Mouse (Mus musculus) C2C12 (cell line): ENCODE data around the gene Fam45a. TPM values are rescaled to one million over a fixed set of nuclear protein-coding genes. Genes with fewer than 3 reads are reported as not detected.
A peak's percentile ranks its signal among the peaks of the same experiment; 100 is the strongest.

Source experiments
- H3K27me3 ChIP-seq: one replicate; pipeline ENCODE4 v1.6.1; 2011; ENCODE audit not compliant: control insufficient read depth, insufficient read depth, insufficient read length
- H3K36me3 ChIP-seq: one replicate; pipeline ENCODE4 v1.6.1; 2011; ENCODE audit not compliant: control insufficient read depth, insufficient read depth
- H3K4me3 ChIP-seq: one replicate; pipeline ENCODE4 v1.5.1; 2011; ENCODE audit warnings: mild to moderate bottlenecking, control low read depth; ENCODE audit not compliant: poor library complexity, insufficient read depth, severe bottlenecking
- H3K79me2 ChIP-seq: one replicate; pipeline ENCODE4 v1.6.1; 2011; ENCODE audit not compliant: control insufficient read depth, insufficient read depth
- H3K79me3 ChIP-seq: one replicate; pipeline ENCODE4 v1.6.1; 2011; ENCODE audit warnings: low read depth, control low read depth
- H3ac ChIP-seq: one replicate; pipeline ENCODE3; 2011; ENCODE audit warnings: low read depth; ENCODE audit not compliant: control insufficient read depth, insufficient read length
- CEBPB ChIP-seq: IDR thresholded peaks from one replicate; pipeline ENCODE4 v1.6.1; 2011; ENCODE audit warnings: low read depth, mild to moderate bottlenecking, control low read depth, moderate library complexity
- CTCF ChIP-seq: IDR thresholded peaks from one replicate; pipeline ENCODE4 v1.5.1; 2011; ENCODE audit not compliant: control insufficient read depth, insufficient read depth, insufficient read length
- FOSL1 ChIP-seq: IDR thresholded peaks from one replicate; pipeline ENCODE4 v1.8.0; 2011; ENCODE audit warnings: mild to moderate bottlenecking, low read length; ENCODE audit not compliant: poor library complexity, insufficient read depth, severe bottlenecking
- MAX ChIP-seq: IDR thresholded peaks from one replicate; pipeline ENCODE4 v1.6.1; 2011; ENCODE audit warnings: mild to moderate bottlenecking, control low read depth
- MYOD1 ChIP-seq: IDR thresholded peaks from one replicate; pipeline ENCODE4 v1.6.1; 2011; ENCODE audit warnings: low read depth; ENCODE audit not compliant: control insufficient read depth, insufficient read length
- MYOG ChIP-seq: IDR thresholded peaks from one replicate; pipeline ENCODE4 v1.6.1; 2011; ENCODE audit not compliant: control insufficient read depth, insufficient read length; ENCODE audit errors: extremely low read depth
- USF1 ChIP-seq: IDR thresholded peaks from one replicate; pipeline ENCODE4 v1.6.1; 2011; ENCODE audit warnings: low read depth, mild to moderate bottlenecking, control low read depth, moderate library complexity
- long read RNA-seq, 2 experiments: library from polyadenylated mRNA; unstranded; transcript quantifications; one replicate each; pipeline ENCODE4 v2.0.0; 2019 to 2020
- polyA plus RNA-seq: library from polyadenylated mRNA; unstranded; fragments of >200 nt; fragmentation: generic; extraction: Trizol; gene quantifications from one replicate; pipeline ENCODE4 v1.2.1, GENCODE M21; 2012; ENCODE audit warnings: missing spikeins

The Fam45a gene
- 8.5 TPM for polyA plus RNA-seq
- long read RNA-seq, experiment 1, transcript Fam45a-201 (9 exons, 2,307 nt) = major isoform, 26 of 38 reads
- long read RNA-seq, experiment 1, partial matches to known transcripts = 6 of 38 reads
- long read RNA-seq, experiment 1, other reads (novel, unspliced or antisense) = 4 of 38 reads
- long read RNA-seq, experiment 2, transcript Fam45a-201 (9 exons, 2,307 nt) = major isoform, 128 of 168 reads
- long read RNA-seq, experiment 2, partial matches to known transcripts = 4 of 168 reads
- long read RNA-seq, experiment 2, other reads (novel, unspliced or antisense) = 33 of 168 reads

DNA sequence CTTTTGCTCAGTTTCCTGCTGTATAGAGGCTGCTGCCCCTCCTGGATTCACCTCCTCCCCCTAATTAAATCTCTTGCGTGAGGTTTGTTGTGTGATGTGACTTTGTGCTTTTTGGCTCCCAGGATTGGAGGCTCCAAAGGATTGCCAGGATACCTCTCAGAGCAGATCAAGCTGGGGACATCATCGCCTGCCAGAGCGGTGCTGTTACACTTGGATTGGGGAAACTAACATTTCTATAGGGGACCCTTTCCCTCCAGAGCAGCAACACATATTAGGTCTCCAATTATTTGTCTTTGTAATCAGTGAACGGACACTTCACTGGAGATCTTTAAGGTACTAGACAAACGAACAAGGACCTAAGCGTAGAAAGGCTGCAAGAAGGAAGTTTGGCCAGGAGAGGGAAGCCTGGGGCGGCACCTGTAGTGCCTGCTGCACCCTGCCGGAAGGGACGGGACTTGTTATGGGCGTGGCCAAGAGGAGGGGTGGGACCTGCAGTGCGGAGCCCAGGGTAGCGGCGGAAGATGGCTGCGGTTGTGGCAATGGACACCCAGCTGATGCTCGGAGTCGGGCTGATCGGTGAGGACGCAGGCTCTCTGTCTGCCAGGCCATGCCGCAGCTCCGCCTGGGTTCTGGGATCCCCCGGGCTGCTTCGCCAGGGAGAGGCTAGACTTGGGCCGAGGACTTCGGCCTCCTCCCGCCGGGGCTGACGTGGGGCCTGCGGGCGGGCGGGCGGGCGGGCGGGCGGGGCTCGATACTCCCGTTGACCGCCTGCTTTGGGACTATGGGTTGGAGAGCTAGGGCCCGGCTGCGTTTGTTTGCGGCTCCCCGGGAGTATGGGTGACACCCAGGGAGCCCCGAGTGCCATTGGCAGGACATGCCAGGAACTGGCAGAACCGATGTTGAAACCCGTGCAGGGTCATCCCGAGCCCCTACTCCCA, at the start of gene Fam45a:
Gene Fam45a (plus strand): TSS at position 488 of the 938 bp plus-strand sequence.
- Histone ChIP-seq H3K79me3 (peaks cover 6% of the 10 kb centered on the region), H3K4me3 (peak within 1 kb of the TSS; percentile 56), H3K79me2 (peaks cover 15% of the 10 kb centered on the region), H3K27me3 (no peaks in the 10 kb centered on the region), H3ac (peak within 1 kb of the TSS; percentile 67), H3K36me3 (no peaks in the 10 kb centered on the region)
- TF ChIP-seq CTCF (peak; percentile 63), MAX (peak; percentile 61), USF1 (no peak), CEBPB (no peak)

DNA sequence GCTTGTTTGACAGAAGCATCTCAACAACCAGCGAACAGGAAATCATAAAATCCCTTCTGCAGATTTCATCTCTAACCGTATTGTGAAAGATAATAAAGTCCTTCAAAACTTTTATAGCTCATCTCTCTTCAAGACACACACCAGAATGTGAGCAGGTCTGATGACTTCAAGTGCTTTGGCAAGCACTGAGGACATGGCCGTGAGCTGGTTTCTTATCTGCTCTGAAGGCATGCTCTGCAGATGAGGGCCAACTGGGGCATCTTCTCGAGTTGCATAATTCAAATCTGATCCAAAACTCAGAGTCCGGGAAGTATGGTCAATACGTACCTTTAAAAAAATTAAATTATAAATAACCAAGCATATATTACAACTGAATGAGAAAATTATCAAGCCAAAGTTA, 38.0 kb upstream of the Fam45a start:
- no peak overlapping the region for H3ac ChIP-seq
- H3K36me3 ChIP-seq = peaks cover 100% of the 10 kb centered on the region
- no peaks in the 10 kb centered on the region for H3K27me3 ChIP-seq
- peaks cover 47% of the 10 kb centered on the region for H3K79me3 ChIP-seq
- H3K79me2 ChIP-seq = peaks cover 87% of the 10 kb centered on the region
- TF ChIP-seq MYOD1 = no peak
- no peak for TF ChIP-seq MAX
- no peak overlapping the region for H3K4me3 ChIP-seq

DNA sequence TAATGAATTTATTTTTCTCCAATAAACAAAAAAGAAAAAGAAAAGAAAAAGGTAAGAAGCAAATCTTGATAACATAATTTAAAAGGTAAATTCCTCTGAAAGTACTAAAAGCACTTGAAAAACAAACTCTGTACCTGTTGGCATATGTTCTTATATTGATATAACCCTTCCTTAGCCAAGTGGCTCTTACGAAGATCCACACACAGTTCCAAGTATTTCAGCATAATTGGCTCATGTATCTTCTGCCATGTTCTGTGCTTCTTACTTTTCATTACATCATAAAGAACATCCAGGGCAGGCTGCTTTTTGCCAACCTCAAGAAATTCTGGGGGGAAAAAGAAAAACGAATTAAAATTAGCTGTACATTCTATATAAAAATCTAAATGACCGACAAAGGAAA, 29.4 kb upstream of the Fam45a start:
- H3ac ChIP-seq = no peak overlapping the region
- peaks cover 98% of the 10 kb centered on the region for H3K79me2 ChIP-seq
- no peak overlapping the region for H3K4me3 ChIP-seq
- TF ChIP-seq CTCF (no peak), MAX (no peak), CEBPB (no peak)
- peaks cover 95% of the 10 kb centered on the region for H3K79me3 ChIP-seq
- no peaks in the 10 kb centered on the region for H3K27me3 ChIP-seq
- peaks cover 94% of the 10 kb centered on the region for H3K36me3 ChIP-seq

DNA sequence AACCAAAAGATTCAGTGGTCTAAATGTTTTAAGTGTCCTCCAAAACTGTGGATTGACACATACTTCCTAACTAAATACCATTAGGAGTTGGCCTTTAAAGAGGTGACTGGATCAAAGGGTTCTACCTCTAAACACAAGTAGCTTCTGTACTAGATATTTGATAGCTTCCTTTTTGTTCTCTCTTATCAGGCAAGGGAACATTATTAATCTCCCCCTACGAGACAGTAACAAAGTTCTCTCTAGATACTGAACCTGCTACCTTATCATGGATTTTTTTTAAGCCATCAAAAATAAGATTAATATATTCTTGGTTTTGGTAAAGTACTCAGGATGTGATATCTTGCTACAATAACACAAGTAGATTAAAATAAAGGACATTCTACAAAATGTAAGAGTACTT, 26.7 kb upstream of the Fam45a start:
- no peaks in the 10 kb centered on the region for H3K27me3 ChIP-seq
- H3K79me2 ChIP-seq = peaks cover 100% of the 10 kb centered on the region
- TF ChIP-seq MAX = no peak
- TF ChIP-seq MYOD1 = no peak
- TF ChIP-seq CEBPB = no peak
- TF ChIP-seq CTCF = no peak
- H3K36me3 ChIP-seq = peaks cover 85% of the 10 kb centered on the region
- H3K4me3 ChIP-seq = no peak overlapping the region
- H3K79me3 ChIP-seq = peaks cover 100% of the 10 kb centered on the region
- no peak overlapping the region for H3ac ChIP-seq

DNA sequence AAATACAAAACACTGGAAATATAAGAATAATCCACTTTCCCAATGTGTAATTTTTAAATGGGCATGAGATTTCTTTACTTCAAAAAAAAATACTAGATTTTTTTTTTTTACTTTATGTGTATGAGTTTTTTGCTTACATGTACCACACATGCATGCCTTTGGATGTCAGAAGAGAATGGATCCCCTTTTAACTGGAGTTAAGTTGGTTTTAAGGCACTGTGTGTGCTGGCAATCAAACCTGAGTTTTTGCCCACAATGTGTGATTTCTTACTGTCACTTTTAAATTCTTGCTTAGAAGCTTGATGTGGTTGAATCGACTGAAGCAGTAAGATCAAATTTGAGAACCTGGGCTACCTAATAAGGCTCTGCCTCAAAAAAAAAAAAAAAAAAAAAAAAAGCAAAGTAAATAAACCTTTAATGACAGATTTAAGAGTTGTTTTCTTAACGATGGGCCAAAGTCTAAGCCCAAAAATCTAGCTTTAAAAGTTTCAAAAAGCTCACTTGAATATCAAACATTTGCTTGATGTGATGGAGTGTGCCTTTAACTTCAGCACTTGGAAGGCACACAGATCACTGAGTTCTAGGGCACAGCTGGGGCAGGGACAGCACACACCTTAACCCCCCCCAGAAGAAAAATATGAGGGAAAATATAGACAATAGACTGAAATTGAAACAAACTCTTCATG, 23.8 kb upstream of the Fam45a start:
- Histone ChIP-seq H3K79me3 (peaks cover 79% of the 10 kb centered on the region), H3K4me3 (no peak overlapping the region), H3K79me2 (peaks cover 80% of the 10 kb centered on the region), H3K36me3 (peaks cover 56% of the 10 kb centered on the region), H3ac (no peak overlapping the region), H3K27me3 (no peaks in the 10 kb centered on the region)
- TF ChIP-seq CTCF (no peak), CEBPB (no peak), FOSL1 (no peak), USF1 (no peak), MYOD1 (no peak), MAX (no peak), MYOG (no peak)
